Mouse (Mus musculus): ENCODE results near the gene Nisch. TPM values are rescaled to one million over a fixed set of nuclear protein-coding genes. Genes with fewer than 3 reads are reported as not detected.

The Nisch gene
- polyA plus RNA-seq, 1 experiment, result 257 TPM

GRCm38 (mm10) chr14:31173537-31173936, 43.2 kb downstream of the Nisch start:
- WGBS, result 94% methylated on average over 7 of the region's 7 CpGs
- Histone ChIP-seq H3K36me3 (ENCODE audit: control insufficient read depth, insufficient read depth, low read length) (peaks cover 61% of the 10 kb centered on the region), H3K4me1 (ENCODE audit: control insufficient read depth, insufficient read depth, insufficient read length) (no peaks in the 10 kb centered on the region), H3K4me3 (ENCODE audit: extremely low read depth, insufficient read depth, insufficient read length) (no peak overlapping the region), H3K27ac (ENCODE audit: insufficient read depth, low read length) (no peak overlapping the region), H3K27me3 (ENCODE audit: control insufficient read depth, insufficient read depth, low read length) (no peaks in the 10 kb centered on the region)
- TF ChIP-seq CTCF (IDR thresholded peaks at IDR 0.05; ENCODE audit: extremely low read depth, insufficient read depth, insufficient read length, insufficient replicate concordance) (no peak), POLR2A (IDR thresholded peaks at IDR 0.05; ENCODE audit: low read depth, low read length) (no peak)
- no peak for DNase-seq (ENCODE audit: low read depth in 1 of 2, low spot score in 2 of 2)

GRCm38 (mm10) chr14:31172781-31173455, 43.8 kb downstream of the Nisch start:
- H3K36me3 ChIP-seq (ENCODE audit: control insufficient read depth, insufficient read depth, low read length), result peaks cover 59% of the 10 kb centered on the region
- no peak for DNase-seq (ENCODE audit: low read depth in 1 of 2, low spot score in 2 of 2)
- H3K27ac ChIP-seq (ENCODE audit: insufficient read depth, low read length), result no peak overlapping the region
- 89% methylated on average over 18 of the region's 18 CpGs for WGBS
- no peaks in the 10 kb centered on the region for H3K4me1 ChIP-seq (ENCODE audit: control insufficient read depth, insufficient read depth, insufficient read length)
- no peak for TF ChIP-seq POLR2A (IDR thresholded peaks at IDR 0.05; ENCODE audit: low read depth, low read length)
- TF ChIP-seq CTCF (IDR thresholded peaks at IDR 0.05; ENCODE audit: extremely low read depth, insufficient read depth, insufficient read length, insufficient replicate concordance), result no peak
- no peak overlapping the region for H3K4me3 ChIP-seq (ENCODE audit: extremely low read depth, insufficient read depth, insufficient read length)
- no peaks in the 10 kb centered on the region for H3K27me3 ChIP-seq (ENCODE audit: control insufficient read depth, insufficient read depth, low read length)

- H3K36me3 ChIP-seq (ENCODE audit: control insufficient read depth, insufficient read depth, low read length), result peaks cover 51% of the 10 kb centered on the region
- H3K4me1 ChIP-seq (ENCODE audit: control insufficient read depth, insufficient read depth, insufficient read length), result no peaks in the 10 kb centered on the region
- DNase-seq (ENCODE audit: low read depth in 1 of 2, low spot score in 2 of 2), result no peak
- no peak for TF ChIP-seq CTCF (IDR thresholded peaks at IDR 0.05; ENCODE audit: extremely low read depth, insufficient read depth, insufficient read length, insufficient replicate concordance)
- TF ChIP-seq POLR2A (IDR thresholded peaks at IDR 0.05; ENCODE audit: low read depth, low read length), result no peak
- no peaks in the 10 kb centered on the region for H3K27me3 ChIP-seq (ENCODE audit: control insufficient read depth, insufficient read depth, low read length)
- H3K4me3 ChIP-seq (ENCODE audit: extremely low read depth, insufficient read depth, insufficient read length), result no peak overlapping the region
- H3K27ac ChIP-seq (ENCODE audit: insufficient read depth, low read length), result no peak overlapping the region
- WGBS, result 97% methylated on average over 15 of the region's 15 CpGs
These were observed 44.9 kb downstream of the Nisch start for GRCm38 (mm10) chr14:31171821-31172220.

GRCm38 (mm10) chr14:31171386-31171785, 45.4 kb downstream of the Nisch start:
- Histone ChIP-seq H3K4me3 (ENCODE audit: extremely low read depth, insufficient read depth, insufficient read length) (no peak overlapping the region), H3K36me3 (ENCODE audit: control insufficient read depth, insufficient read depth, low read length) (peaks cover 46% of the 10 kb centered on the region), H3K27me3 (ENCODE audit: control insufficient read depth, insufficient read depth, low read length) (no peaks in the 10 kb centered on the region), H3K27ac (ENCODE audit: insufficient read depth, low read length) (no peak overlapping the region), H3K4me1 (ENCODE audit: control insufficient read depth, insufficient read depth, insufficient read length) (no peaks in the 10 kb centered on the region)
- no peak for DNase-seq (ENCODE audit: low read depth in 1 of 2, low spot score in 2 of 2)
- TF ChIP-seq CTCF (IDR thresholded peaks at IDR 0.05; ENCODE audit: extremely low read depth, insufficient read depth, insufficient read length, insufficient replicate concordance), result no peak
- TF ChIP-seq POLR2A (IDR thresholded peaks at IDR 0.05; ENCODE audit: low read depth, low read length), result no peak
- WGBS, result 94% methylated on average over 11 of the region's 11 CpGs

- WGBS, result 91% methylated on average over 13 of the region's 13 CpGs
- H3K36me3 ChIP-seq (ENCODE audit: control insufficient read depth, insufficient read depth, low read length), result peaks cover 43% of the 10 kb centered on the region
These were observed 45.8 kb downstream of the Nisch start for GRCm38 (mm10) chr14:31170963-31171362.

GRCm38 (mm10) chr14:31169508-31169907, 47.2 kb downstream of the Nisch start:
- H3K4me3 ChIP-seq (ENCODE audit: extremely low read depth, insufficient read depth, insufficient read length), result no peak overlapping the region
- DNase-seq (ENCODE audit: low read depth in 1 of 2, low spot score in 2 of 2), result no peak
- H3K27ac ChIP-seq (ENCODE audit: insufficient read depth, low read length), result no peak overlapping the region
- H3K4me1 ChIP-seq (ENCODE audit: control insufficient read depth, insufficient read depth, insufficient read length), result no peaks in the 10 kb centered on the region; the same call in 1 of the 2 replicates
- H3K27me3 ChIP-seq (ENCODE audit: control insufficient read depth, insufficient read depth, low read length), result no peaks in the 10 kb centered on the region
- peaks cover 33% of the 10 kb centered on the region for H3K36me3 ChIP-seq (ENCODE audit: control insufficient read depth, insufficient read depth, low read length)
- 34% methylated on average over 6 of the region's 6 CpGs for WGBS
- TF ChIP-seq POLR2A (IDR thresholded peaks at IDR 0.05; ENCODE audit: low read depth, low read length), result no peak
- TF ChIP-seq CTCF (IDR thresholded peaks at IDR 0.05; ENCODE audit: extremely low read depth, insufficient read depth, insufficient read length, insufficient replicate concordance), result no peak

More at GRCm38 (mm10) chr14:31170963-31171362, 45.8 kb downstream of the Nisch start:
- H3K27me3 ChIP-seq (ENCODE audit: control insufficient read depth, insufficient read depth, low read length), result no peaks in the 10 kb centered on the region
- no peaks in the 10 kb centered on the region; the same call in 1 of the 2 replicates for H3K4me1 ChIP-seq (ENCODE audit: control insufficient read depth, insufficient read depth, insufficient read length)
- no peak overlapping the region for H3K4me3 ChIP-seq (ENCODE audit: extremely low read depth, insufficient read depth, insufficient read length)
- no peak for DNase-seq (ENCODE audit: low read depth in 1 of 2, low spot score in 2 of 2)
- no peak for TF ChIP-seq POLR2A (IDR thresholded peaks at IDR 0.05; ENCODE audit: low read depth, low read length)
- TF ChIP-seq CTCF (IDR thresholded peaks at IDR 0.05; ENCODE audit: extremely low read depth, insufficient read depth, insufficient read length, insufficient replicate concordance), result no peak
- no peak overlapping the region for H3K27ac ChIP-seq (ENCODE audit: insufficient read depth, low read length)

- WGBS, result 19% methylated on average over 10 of the region's 10 CpGs
- no peaks in the 10 kb centered on the region for H3K27me3 ChIP-seq (ENCODE audit: control insufficient read depth, insufficient read depth, low read length)
- H3K36me3 ChIP-seq (ENCODE audit: control insufficient read depth, insufficient read depth, low read length), result peaks cover 25% of the 10 kb centered on the region
- no peak within 1 kb of the TSS for H3K4me3 ChIP-seq (ENCODE audit: extremely low read depth, insufficient read depth, insufficient read length)
- no peak within 1 kb of the TSS for H3K27ac ChIP-seq (ENCODE audit: insufficient read depth, low read length)
- TF ChIP-seq CTCF (IDR thresholded peaks at IDR 0.05; ENCODE audit: extremely low read depth, insufficient read depth, insufficient read length, insufficient replicate concordance) (no peak), POLR2A (IDR thresholded peaks at IDR 0.05; ENCODE audit: low read depth, low read length) (no peak)
- no peaks in the 10 kb centered on the region; the same call in 1 of the 2 replicates for H3K4me1 ChIP-seq (ENCODE audit: control insufficient read depth, insufficient read depth, insufficient read length)
- DNase-seq (ENCODE audit: low read depth in 1 of 2, low spot score in 2 of 2), result no peak
These were observed 48.3 kb downstream of the Nisch start, which contains the start of gene Stab1 for GRCm38 (mm10) chr14:31168425-31168824. Gene Stab1 (minus strand): TSS chr14:31168641.
